Mouse (Mus musculus): Measurements from ENCODE around the gene Aaas. TPM values are rescaled to one million over a fixed set of nuclear protein-coding genes. Genes with fewer than 3 reads are reported as not detected.

Gene Aaas
- 10 to 100 TPM; 14.0 to 14.3 TPM for total RNA-seq (2021)
- long read RNA-seq, experiment 1, transcript Aaas-201 (16 exons, 1,811 nt) = major isoform, 16 of 19 reads
- long read RNA-seq, experiment 1, partial matches to known transcripts = 1 of 19 reads
- long read RNA-seq, experiment 1, other reads (novel, unspliced or antisense) = 2 of 19 reads
- long read RNA-seq, experiment 2, transcript Aaas-201 (16 exons, 1,811 nt) = major isoform, 19 of 23 reads
- long read RNA-seq, experiment 2, partial matches to known transcripts = 2 of 23 reads
- long read RNA-seq, experiment 2, other reads (novel, unspliced or antisense) = 2 of 23 reads

DNA sequence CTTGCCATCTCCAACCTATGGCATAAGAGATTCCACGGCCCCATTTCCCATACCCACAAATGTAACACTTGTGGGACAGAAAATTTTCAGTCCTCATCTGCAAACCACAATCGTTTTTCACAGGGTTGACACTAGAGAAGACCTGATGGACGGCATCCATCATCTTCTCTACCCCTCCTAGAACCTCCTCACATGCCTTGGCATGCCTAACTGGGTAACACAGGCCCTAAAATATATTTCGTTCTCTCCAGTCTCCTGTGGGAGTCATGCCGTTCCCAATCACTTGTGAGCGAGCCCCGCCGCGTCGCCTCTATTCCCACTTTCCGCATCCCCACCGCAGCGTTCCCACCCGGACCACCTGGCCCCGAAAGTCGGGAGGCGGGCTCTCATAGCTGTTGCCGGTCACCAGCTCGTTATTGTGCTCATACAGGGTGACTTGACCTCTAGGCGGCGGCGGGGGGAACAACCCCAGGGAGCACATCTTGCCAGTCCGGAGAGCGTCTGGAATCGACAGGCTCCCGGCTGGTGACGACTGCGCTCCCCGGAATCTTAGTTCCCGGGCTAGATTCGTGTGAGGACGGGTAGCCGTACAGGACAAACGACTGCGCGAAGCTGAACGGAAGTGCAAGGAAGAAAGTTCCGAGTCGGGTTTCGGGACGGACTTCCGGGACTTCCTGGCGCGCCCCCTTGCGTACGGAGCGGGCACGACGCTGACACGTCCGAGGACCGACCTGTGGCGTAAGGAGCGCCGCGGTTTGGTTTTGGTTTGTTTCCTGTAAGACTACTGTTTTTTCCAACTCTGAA lies at the start of gene Aaas:
TSS of gene Aaas (minus strand) at position 634 of the 804 bp plus-strand sequence.
- peak; percentile 90 to 96 for DNase-seq (ENCODE audit: low spot score in 2 of 2)

DNA sequence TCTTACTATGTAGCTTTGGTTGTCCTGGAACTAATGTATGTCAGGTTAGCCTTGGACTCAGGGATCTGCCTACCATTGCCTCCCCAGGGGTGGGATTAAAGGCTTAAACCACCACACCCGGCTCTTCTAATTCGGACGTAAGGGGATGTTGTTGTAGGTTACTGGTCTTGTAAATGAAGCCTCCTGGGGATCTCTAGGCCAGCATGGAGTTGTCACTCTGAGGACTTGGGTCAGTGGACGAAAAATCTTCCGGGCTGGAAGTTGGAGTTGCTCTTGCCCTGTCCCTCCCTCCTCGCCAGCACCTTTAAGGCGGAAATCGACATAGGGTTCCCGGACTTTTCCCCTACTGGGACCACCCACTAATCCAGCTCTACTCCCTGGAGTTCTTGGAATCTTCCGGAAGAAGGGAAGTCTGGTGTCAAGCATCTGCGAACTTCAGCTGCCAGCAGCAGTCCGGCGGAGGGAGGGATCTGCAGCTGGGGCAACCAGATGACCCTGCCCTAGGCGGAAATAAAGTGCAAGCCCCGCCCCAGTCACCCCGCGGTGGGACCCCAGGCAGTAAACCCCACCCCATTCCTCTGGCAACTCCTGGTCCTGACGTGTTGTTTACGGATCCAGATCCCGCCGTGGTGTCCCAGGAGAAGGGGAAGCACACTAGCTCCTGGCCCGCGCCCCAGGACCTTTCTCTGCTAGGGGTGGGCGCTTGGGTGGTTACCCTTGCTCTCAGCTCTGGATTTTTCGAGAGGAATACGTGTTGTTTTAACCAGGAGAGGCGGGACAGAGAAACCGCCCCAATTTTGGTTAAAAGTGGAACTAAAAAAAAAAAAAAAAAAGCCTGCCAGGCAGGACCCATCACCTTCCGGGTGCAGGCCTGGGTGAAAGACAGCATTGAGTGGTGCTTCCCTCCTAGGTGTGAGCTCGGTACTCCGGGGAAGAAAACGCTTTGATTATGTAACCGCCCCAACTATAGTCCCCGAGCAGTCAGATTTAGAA lies 49.0 kb upstream of the Aaas start:
- DNase-seq (ENCODE audit: low spot score in 2 of 2) = peak; percentile 83 to 92

GRCm38 (mm10) chr15:102398629-102399028 lies 48.1 kb upstream of the Aaas start:
- DNase-seq (ENCODE audit: low spot score in 2 of 2) = no peak

DNA sequence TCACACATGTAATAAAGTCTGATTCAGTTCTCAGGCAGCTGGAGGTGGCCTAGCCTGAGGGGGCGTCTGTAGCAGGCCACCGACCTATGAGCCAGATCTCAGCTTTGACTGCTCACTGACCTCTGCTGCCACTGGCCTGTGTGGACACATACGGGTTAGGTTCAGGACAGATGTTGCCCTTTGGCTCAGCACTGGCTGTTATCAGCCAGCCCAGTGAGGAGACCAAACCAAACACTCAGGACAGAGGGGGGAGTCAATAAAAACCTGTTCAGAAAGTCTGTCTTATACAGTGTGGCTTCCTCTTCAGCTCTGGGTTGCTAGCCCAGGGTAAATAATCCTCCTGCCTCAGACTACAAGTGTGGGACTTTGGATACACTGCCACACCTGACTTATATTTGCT lies 44.5 kb upstream of the Aaas start:
- DNase-seq (ENCODE audit: low spot score in 2 of 2) = no peak

GRCm38 (mm10) chr15:102393584-102394014 lies 43.0 kb upstream of the Aaas start:
- no peak for DNase-seq (ENCODE audit: low spot score in 2 of 2)

GRCm38 (mm10) chr15:102392520-102392919 lies 41.9 kb upstream of the Aaas start:
- DNase-seq (ENCODE audit: low spot score in 2 of 2) = no peak

DNA sequence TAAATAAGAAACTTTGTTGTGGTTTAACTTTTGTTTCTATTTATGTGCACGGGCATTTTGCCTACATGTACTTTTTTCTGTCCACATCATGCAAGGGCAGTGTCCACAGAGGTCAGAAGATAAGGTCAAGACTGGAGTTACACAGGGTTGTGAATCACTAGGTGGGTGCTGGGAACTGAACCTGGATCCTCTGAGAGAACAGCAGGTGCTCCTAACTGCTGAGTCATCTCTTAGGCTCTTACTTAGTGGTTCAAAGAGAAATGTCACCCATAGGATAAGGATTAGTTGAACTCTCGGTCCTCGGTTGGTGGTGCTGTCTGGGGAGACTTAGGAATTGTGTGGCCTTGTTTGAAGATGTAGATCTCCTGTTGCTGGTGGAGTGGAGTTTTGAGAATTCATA lies 38.4 kb upstream of the Aaas start:
- DNase-seq (ENCODE audit: low spot score in 2 of 2) = no peak

DNA sequence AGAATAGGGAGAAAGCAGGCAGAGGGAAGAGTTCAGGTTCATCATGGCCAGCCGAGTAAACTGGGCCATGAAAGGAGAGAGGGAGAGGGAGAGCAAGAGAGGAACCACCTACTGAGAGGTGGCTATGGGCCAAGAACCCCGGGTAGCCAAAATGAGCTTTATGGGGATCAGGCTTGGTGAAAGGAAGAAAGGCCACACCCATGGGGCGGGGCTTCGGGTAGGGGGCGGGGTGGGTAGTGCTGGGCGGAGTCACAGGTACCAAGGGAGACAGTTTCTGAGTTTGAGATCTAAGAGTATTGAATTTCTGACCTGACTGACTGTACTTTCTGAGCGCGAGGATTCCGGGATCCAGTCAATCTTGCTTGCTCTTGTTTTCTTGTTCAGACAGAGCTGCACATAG lies 36.1 kb upstream of the Aaas start:
- DNase-seq (ENCODE audit: low spot score in 2 of 2) = no peak

- DNase-seq (ENCODE audit: low spot score in 2 of 2) = no peak
Observed at GRCm38 (mm10) chr15:102383671-102384070, 33.1 kb upstream of the Aaas start.

DNA sequence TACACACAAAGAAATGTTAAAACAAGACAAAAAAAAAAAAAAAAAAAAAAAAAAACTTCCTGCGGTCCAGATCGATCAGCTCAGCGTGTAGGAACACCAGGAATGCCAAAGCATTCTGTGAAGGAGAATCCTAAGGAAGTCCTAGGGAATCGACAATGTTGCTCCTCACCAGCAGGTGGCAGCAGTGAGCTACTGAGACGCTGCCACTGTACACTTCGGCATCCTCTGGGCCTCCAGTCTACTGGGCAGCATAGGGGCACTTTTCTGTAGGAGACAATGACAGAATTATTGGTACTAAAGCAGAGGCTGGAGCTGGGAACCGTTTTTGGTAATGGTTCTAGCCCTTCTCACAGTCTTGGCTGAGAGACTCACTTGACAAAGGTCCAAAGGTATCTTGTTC lies 31.0 kb upstream of the Aaas start:
- peak; percentile 71 to 80 for DNase-seq (ENCODE audit: low spot score in 2 of 2)

DNA sequence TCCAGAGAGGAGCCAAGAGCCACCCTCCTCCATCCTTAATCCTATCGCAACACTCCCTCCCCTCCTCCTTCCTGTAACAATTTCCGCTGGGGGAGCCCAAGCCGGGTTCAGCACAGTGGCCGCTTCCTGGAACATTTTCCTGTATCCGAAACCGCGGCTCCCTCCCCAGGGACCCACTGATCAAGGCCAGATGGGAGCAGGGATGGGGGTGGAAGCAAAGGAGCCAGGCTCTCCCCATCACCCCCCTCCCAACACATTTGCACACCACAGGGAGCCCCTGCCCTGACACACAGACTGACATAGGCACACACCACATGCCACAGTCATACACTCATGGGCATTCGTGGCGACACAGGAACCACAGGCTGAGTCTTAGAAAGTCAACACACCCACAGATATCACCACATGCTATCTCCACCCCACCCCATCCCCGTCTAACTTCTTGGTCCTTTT lies 27.3 kb upstream of the Aaas start:
- DNase-seq (ENCODE audit: low spot score in 2 of 2) = peak; percentile 46 to 70

DNA sequence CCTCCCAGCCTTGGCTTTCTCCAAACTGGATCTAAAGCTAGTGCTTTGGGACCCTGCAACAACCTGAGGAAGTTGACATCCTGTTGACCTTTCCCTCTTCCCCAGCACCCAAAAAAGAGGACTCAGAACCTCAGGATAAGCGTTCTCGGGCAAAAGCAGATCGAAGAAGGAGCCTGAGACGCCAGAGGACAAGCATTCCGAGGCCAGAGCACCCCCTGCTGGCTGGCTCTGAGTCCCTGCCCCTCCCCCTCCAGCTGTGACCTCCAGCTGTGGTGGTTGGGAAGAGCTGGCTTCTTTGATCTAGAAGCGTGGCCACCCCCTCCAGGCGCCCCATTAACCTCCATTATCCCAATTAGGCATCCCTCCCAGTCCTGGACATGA lies 26.6 kb upstream of the Aaas start:
- peak; percentile 85 to 93 for DNase-seq (ENCODE audit: low spot score in 2 of 2)

DNA sequence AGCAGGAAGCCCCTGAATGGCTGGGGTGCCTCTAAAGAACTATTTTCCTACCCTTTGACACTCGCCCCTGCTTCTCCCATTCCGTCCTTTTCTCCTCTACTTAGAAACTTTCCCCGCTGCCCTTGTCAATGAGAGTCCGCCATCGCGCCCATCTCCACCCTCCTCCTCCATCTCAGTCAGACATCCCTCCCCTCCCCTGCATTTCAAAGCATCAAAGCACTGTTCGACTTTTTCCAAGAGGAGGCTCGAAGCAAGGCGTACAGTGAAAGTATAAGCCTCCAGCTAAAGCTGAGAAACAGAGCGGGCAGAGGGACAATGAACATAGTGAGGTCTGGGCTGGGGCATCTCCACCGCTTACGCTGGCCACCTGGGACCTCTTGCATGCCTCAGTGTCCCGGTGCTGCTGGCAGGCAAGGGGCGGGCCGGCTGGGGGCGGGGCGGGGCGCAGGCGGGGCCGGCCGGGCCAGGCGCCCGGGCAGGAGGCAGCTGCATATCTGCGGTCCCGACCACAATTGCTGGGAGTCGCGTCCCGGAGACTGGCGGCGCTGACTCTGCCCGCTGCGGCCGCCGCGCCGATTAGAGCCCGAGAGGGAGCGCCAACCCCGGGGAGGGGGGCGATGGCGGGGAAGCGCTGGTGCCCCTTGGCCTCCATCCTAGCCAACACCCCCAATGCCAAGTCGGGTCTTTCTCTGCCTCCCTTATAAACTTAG lies 26.0 kb upstream of the Aaas start:
- DNase-seq (ENCODE audit: low spot score in 2 of 2) = peak; percentile 46 to 70

- DNase-seq (ENCODE audit: low spot score in 2 of 2) = no peak
Observed at GRCm38 (mm10) chr15:102370727-102371126, 20.2 kb upstream of the Aaas start.

DNA sequence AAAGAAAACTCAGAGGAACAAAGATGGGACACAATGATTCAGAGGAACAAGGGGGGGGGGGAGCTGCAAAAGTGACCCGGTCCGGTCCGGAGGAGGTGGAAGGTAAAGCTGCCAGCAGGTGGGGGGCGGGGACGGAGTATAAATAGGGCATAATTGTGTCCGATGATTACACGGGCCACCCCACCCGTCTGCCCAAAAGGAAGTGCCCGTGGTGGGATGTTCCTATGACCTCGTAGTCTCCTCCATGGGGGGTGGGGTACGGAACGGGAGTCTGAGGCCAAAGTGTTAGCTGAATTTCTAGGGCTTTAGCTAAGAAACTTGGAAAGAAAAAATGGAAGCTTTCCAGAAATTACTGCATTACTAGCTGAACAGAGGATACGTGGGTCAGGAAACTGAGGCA lies 19.4 kb upstream of the Aaas start:
- no peak for DNase-seq (ENCODE audit: low spot score in 2 of 2)

DNA sequence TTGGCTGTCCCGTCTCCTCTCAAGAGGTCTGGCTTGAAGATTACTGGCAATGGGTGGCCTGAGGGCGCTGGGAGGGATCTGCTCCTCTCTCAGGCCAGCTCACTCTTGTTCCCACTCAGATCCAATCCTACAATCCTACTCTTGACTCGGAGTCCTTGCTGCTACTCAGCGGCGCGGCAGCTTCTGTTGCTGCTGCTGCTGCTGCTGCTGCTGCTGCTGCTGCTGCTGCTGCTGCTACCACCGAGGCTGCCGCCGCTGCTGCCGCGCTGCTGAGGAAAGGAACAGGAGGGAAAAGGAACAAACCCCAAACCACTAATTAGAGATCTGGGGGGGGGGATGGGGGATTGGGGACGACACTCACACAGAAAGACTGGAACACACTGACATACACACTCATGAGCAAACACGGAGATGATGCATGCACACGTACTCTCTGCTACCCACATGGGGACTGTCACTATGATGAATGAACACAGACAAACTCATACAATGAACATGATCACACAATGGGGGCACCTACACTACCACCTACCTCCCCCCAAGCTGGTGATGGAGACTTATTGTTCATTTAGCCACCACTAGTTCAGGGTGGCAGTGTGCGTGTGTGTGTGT lies 16.3 kb upstream of the Aaas start, which contains the start of gene Sp7:
TSS of gene Sp7 (minus strand) at position 450 of the 612 bp plus-strand sequence.
- DNase-seq (ENCODE audit: low spot score in 2 of 2) = no peak

DNA sequence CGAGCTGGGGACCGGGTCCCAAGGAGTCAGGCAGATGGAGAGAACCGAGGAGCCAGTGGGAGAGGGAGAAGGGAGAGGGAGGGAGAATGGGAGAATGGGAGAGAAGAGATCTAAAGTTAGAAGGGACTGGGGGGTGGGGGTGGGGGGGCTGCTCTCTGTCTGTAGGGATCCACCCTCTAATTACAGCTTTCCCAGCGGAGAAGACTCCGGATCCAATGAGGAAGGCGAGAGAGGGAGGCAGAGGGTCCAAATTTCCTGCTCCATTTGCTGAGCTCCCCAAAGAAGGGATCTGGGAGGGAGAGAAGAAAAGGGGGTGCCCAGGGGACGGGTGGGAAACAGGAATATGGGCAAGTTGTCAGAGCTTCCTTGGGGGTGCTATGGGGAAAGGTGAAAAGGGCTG lies 15.7 kb upstream of the Aaas start:
- no peak for DNase-seq (ENCODE audit: low spot score in 2 of 2)

GRCm38 (mm10) chr15:102364678-102365077 lies 14.1 kb upstream of the Aaas start:
- DNase-seq (ENCODE audit: low spot score in 2 of 2) = no peak

- DNase-seq (ENCODE audit: low spot score in 2 of 2) = no peak
Observed at GRCm38 (mm10) chr15:102362648-102363047, 12.1 kb upstream of the Aaas start.

DNA sequence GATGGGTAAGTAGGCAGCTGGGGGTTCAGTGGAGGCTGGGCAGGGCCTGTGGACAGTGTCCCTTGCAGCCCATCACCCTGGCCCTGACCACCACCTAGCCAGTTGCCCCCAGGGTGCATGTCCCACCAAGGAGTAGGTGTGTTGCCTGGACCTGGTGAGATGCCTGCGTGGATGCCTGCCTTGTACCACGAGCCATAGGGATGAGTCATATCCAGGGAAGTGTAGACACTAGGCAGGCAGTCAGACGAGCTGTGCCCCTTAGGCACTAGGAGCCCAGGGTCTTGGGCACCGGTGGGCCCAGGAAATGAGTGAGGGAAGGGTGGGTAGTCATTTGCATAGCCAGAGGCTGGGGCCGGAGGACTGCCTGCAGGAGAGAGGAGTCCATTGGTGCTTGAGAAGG lies 8.3 kb upstream of the Aaas start:
- DNase-seq (ENCODE audit: low spot score in 2 of 2) = no peak
